Mouse (Mus musculus) 416B (cell line): ENCODE measurements around the gene Tph2.

Experiments used
- DNase-seq: peaks from one replicate; pipeline ENCODE4 v3.0.0; 2011; ENCODE audit warnings: low read depth

Tph2 gene

DNA sequence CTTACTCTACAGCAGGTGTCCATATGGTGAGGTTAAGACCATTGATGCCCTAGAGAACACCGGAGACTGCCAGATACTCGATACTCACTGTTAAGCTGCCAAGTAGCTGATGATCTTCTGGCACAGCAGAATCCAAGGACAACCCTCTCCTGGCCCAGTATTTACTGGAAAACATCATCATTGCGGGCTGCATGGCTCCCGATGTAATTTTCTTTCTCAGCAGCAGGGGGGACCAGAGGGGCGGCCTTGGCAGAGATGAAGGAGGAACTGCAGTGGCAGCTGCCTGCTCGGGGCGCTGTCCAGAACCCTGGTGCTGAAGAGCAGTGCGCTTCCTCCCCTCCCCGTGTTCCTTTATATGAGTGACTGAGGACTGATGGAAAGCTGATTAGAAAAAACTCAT, at the start of gene Tph2:
Tph2 (minus strand) TSS at position 326 of the 400 bp plus-strand sequence.
- DNase-seq: peak; percentile 81

GRCm38 (mm10) chr10:115233798-115234197, 49.0 kb upstream of the Tph2 start:
- DNase-seq: no peak

- peak; percentile 52 for DNase-seq
These were observed 47.7 kb upstream of the Tph2 start for GRCm38 (mm10) chr10:115232513-115232912.

DNA sequence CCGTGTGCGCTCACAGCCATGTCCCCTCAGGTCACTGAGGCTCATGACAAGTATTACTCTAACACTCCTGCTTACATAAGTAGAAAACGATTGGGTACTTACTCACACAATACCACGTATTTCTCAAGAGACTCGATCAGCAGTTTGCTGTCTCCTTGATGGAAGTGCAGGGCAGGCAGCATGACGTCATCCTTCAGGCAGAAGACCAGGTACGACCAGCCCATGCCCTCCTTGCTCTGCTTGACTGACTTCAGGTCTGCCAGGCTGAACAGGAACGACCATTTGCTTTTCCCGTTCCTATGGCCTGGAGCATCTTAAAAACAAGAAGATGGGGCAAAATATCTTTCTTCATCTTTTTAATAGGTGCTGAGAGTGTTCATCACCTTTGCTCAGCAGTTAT, 44.2 kb upstream of the Tph2 start:
- DNase-seq: peak; percentile 34

- no peak for DNase-seq
These were observed 41.8 kb upstream of the Tph2 start for GRCm38 (mm10) chr10:115226586-115226985.

- no peak for DNase-seq
These were observed 39.0 kb upstream of the Tph2 start for GRCm38 (mm10) chr10:115223845-115224244.

DNA sequence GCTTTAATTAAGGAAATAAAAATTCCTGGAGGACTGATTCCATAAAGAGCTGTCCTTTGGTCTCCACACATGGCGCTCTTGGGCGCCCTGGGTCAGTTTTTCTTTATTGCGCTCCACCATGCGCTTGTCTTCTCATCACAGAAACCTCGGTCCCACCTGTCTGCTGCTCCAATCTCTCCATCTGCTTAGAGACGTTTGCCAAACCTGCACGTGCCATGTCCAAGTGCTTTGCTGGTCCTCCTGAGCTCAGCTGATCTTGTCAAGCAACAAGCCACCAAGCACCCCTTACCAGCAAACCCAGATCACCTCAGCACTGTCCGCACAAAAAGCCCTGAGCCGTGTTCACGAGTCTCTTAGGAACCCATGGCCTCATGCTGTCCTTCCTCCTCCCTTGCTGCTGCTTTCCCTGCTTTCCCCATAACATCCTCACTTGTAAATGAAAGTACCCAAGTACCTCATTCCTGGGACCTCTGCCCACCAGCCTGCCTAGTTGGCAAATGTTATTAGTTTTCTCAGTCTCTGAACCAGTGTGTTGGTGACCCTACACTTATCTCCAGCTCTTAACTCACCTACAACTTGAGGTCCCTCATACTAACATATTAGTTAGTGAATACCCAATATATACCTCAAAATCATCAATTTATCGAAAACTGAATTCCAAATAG, 28.2 kb upstream of the Tph2 start:
- DNase-seq: no peak

DNA sequence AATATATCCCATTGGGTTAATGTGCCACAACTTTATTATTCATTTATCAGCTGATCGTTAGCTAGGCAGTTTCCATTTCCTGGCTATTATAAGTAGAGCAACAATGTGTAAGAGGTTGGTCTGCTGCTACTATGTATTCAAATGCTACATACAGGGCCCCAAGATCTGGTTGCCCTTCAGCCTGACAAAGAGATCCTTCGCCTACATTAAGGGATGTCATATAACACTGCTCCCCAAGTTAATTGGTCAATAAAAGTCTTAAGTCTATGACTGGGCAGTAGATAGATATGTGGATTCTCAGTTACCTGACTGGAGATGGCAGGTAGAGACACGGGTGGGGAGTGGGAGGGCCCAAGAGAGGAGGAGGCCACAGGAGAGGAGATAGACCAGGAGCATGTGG, 21.0 kb upstream of the Tph2 start:
- no peak for DNase-seq

- peak; percentile 17 for DNase-seq
These were observed 20.5 kb upstream of the Tph2 start for GRCm38 (mm10) chr10:115205284-115205683.

GRCm38 (mm10) chr10:115191214-115191613, 6.4 kb upstream of the Tph2 start:
- no peak for DNase-seq

DNA sequence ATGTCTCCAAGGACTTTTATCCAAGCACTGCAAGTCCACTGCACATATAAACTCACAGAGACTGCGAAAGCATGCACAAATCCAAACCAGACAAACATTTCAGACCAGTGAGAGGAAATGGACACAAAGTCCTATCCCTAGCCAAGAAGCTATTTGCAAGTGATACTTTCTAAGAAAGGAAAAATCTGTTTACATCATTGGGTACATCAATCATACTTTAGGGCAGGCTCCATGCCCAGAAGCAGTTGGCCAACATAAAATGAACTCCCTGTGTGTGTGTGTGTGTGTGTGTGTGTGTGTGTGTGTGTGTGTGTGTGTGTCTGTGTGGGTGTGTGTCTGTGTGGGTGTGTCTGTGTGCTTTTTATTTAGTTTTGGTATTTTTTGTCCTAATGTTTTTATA, 2.6 kb upstream of the Tph2 start:
- DNase-seq: no peak

DNA sequence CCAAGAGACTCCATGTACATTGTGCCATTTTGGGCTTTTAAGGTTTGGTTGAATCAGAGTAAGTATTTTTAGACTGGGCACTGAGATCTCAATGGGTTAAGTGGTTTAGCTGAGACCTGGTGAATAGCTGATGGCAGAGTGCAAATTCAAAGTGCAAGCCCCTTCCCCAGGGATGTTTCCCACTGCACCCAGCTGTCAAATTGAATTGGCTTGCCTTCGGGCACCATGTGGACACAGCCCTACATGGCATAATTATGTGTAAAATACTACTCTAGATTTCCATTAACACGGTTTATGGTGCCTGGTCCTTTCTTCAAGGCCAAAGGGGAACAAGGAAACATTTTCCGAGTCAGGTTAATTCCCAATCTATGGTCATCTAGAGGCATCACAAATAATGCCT, 3.8 kb downstream of the Tph2 start:
- no peak for DNase-seq

GRCm38 (mm10) chr10:115178019-115178418, 6.8 kb downstream of the Tph2 start:
- peak; percentile 62 for DNase-seq

DNA sequence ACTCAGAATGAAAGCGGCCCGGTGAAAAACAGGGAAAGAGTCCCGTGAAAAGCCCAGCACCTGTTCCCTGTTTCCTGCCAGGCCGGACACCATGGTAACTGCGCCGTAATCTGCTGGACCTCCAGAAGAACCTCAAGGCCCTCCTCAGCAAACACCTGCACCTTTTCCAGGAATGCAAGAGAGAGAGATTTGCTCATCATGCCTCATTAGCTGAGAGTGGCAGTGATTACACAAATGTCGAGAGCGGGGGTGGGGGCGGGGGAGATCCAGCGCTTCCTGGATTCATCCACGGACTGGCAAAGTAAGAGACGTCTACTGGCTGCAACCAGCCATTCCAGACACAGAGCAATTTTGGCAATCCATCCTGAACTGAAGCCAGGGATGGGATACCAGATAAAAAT, 9.2 kb downstream of the Tph2 start:
- DNase-seq: no peak

- DNase-seq: no peak
These were observed 11.5 kb downstream of the Tph2 start for GRCm38 (mm10) chr10:115173336-115173735.

- DNase-seq: peak; percentile 58
These were observed 13.4 kb downstream of the Tph2 start for GRCm38 (mm10) chr10:115171351-115171818.

- peak; percentile 65 for DNase-seq
These were observed 14.1 kb downstream of the Tph2 start for GRCm38 (mm10) chr10:115170496-115171350.

DNA sequence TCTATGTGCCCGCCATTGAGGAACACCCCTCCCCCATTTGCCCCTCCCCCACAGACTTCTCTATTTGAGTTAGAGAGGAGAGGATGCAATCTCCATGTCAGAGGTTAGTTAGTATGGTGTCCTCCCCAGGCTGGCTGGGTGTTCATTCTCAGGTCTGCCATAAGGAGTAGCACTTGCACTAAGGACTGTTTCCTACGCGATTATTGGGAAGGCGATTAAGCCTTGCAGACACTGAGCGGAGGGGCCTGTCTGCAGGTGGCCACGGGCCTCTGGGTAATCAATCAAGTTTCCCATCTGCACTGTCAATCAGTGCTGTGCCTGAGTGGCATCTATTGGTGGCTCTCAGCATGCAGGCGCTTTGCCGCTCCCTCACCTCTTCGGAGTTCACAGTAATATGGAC, 15.4 kb downstream of the Tph2 start:
- no peak for DNase-seq

DNA sequence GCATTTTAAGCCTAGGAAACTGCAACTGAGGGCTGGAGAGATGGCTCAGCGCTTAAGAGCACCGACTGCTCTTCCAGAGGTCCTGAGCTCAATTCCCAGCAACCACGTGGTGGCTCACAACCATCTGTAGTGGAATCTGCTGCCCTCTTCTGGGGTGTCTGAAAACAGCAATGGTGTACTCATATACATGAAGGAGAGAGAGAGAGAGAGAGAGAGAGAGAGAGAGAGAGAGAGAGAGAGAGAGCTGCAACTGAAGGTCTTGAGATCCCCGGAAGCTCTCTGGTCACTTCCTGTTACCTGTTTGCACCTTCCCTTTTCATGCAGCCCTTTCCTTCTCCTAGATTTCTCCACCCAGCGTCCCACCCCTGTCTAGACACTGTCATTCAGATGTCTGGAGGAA, 24.5 kb downstream of the Tph2 start:
- no peak for DNase-seq

GRCm38 (mm10) chr10:115147308-115147707, 37.5 kb downstream of the Tph2 start:
- peak; percentile 40 for DNase-seq

DNA sequence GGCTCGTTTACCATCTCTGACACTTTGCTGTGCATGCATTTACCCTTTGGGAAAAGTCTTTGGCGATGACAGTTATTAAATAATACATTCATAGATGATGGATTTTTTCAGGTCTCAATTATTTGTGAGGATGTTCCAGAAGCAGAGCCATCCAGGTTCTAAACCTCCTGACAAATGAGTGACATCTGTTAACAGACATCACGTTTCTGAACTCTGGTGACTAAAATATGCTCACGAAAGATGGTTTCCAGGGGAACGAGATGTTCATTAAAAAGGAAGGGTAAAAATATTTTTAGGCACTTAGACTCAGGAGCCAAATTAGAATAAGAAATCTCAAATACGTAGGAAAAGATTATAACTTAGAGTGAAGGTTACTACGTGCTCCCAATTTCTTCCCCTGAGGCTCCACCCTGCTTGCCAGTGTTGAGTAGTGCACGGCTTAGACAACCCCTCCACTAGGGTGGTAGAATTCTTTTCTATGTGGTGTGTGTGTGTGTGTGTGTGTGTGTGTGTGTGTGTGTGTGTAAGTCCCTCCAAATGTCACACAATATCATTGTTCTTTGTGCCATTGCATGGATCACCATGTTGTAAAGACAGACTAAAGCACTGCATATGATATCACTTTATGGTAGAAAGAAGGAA, 38.4 kb downstream of the Tph2 start:
- no peak for DNase-seq

DNA sequence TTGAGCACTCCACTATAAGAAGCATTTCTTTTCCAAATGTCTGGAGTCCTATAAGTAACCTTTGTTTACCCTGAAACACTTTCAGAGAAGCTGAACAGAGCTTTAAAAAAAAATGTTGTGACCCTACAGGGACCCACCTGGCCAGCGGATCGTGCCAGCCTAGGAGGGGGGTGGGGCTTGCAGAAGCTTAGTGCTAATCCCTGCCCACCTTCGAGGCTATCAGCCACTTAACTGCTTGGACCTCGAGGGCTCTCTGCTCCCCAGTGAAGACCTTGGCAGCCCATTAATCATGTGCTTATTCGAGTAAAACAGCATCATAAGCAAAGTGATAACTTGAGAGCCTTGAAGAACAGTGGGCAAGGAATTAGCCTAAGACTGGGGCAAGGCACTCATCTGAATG, 40.3 kb downstream of the Tph2 start:
- no peak for DNase-seq

- DNase-seq: peak; percentile 41
These were observed 41.2 kb downstream of the Tph2 start for GRCm38 (mm10) chr10:115143641-115144040.
